Mouse (Mus musculus) T-helper 1 cell (primary cell): Measurements from ENCODE around the gene Slc35c1.

Experiments used
- in situ Hi-C: fragments of 300-600 bp; cut with MboI, MseI; formaldehyde crosslinking; loops from one replicate; pipeline ENCODE4 v1.15.1; 2025; ENCODE audit warnings: high pct_unique_total_duplicates

Gene Slc35c1

DNA sequence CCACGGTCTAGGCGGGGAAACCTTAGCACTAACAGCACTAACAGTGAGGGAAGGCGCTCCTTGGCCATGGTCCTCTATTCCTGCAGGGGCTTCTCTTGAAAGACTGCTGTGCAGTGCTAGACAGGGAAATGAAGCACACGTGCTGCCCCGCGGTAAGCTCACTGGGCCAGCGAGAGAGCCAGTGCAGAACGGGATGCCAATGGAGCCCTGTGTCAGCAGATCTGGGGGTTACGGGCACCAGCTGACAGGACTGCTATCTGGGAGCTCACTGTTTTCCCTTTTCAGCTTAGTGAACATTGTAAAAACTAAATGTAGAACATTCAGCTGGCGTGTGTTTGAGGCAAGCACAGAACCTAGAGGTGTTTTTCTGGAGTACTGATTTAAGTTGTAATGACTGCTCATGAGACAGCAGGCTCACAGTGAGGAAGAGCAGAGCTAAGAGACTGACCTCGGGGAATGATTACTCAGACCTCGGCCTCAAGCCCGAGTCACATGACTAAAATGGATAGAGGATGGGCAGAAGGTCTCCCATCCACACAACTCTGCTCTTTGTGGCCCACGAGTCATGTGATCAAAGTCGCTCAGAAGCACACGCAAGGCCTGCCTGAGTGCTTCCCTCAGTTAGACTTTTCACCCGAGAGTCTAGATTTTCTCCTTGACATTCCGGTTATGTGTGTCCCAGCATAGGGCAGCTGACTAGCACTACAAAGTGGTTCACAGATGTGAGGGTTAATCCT, 51.9 kb downstream of the Slc35c1 start:
- in situ Hi-C loops: no loop called here

DNA sequence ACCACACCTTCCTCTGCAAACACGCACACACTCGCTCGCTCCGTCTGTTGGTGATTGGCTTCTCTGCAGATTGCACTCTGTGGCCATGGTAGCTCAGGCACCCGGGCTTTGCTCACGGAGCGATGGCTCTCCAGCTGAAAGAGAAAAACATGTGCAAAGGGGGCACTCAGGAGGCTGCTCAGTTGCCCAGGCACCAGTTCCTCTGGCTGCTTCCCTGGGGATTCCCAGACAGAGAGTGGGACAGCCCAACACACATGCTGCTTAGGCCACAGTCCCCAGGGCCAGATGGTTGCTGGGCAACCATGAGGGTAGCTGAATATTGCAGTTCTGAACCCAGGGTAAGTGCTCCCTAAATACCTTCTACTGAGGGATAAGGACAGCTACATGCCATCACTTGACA, 54.7 kb downstream of the Slc35c1 start:
- in situ Hi-C loops: no loop called here

DNA sequence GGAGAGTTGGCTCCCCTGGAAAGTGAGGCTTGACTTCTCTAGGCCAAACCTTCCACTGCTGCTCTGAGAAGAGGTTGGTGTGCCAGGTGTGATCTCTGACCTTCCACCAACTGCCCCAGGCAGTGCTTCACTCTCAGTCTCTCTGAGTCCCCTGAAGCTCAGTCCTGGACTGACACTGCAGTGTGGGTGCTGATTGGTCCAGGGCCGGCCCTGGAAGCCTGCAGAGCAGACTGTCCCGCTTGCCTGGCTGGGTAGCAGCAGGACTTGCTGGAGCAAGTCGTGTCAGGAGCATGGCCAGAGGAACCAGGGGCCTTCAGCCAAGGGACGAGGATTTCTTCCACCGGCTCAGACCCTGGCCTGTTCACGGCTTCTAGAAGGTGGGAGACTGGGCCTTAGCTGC, 55.6 kb downstream of the Slc35c1 start:
- in situ Hi-C loops: no loop called here

DNA sequence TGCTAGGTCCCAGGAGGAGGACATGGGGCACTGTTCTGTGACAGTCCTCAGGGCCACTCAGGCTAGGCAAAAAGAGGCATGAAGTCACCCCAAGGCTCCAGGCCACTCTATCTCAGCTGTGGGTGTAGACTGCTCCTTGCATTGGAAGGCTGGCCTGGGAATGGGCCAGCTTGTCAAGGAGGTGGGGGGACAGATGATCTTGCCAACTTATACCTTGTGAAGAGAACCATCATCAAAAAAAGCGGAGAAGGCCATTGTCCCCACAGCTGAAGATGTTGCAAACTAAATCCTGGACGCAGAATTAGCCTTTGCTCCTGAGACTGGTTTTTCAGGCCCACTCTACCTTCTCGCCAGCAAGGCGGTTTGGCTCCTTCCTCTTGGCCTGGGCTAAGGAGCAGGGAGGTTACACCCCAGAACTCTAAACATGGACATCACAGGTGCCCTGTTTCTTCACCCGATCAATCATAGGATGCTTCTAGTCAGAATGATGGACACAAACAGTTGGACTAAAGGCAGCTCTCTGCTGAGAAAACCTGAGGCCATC, 56.5 kb downstream of the Slc35c1 start:
- in situ Hi-C loops: no loop called here
